Mouse (Mus musculus) forebrain, postnatal 0 days (tissue): ENCODE measurements around the gene Myh14. TPM values are rescaled to one million over a fixed set of nuclear protein-coding genes. Genes with fewer than 3 reads are reported as not detected.
A peak's percentile ranks its signal among the peaks of the same experiment; 100 is the strongest.

Experiments
- ATAC-seq: fragments of 200-750 bp; cut with Nextera tagmentation; 2 replicates; pipeline ENCODE4 v1.8.0; 2017; ENCODE audit warnings: mild to moderate bottlenecking, moderate library complexity
- DNase-seq: peaks from one replicate; pipeline ENCODE4 v3.0.0-alpha.2; 2015
- H3K27ac ChIP-seq: fragments of 300-500 bp; sonication (generic); 2 replicates; pipeline ENCODE4 v1.5.1; 2014; ENCODE audit warnings: low read depth, mild to moderate bottlenecking, antibody characterized with exemption, low read length, moderate library complexity, mixed read lengths
- H3K27me3 ChIP-seq: fragments of 300-500 bp; sonication (generic); 2 replicates; pipeline ENCODE4 v1.6.1; 2014; ENCODE audit warnings: mild to moderate bottlenecking, low read length, mixed read lengths; ENCODE audit not compliant: insufficient read depth
- H3K36me3 ChIP-seq: fragments of 300-500 bp; sonication (generic); 2 replicates; pipeline ENCODE4 v1.6.1; 2014; ENCODE audit warnings: mild to moderate bottlenecking, moderate library complexity; ENCODE audit not compliant: insufficient read depth
- H3K4me1 ChIP-seq: fragments of 300-500 bp; sonication (generic); 2 replicates; pipeline ENCODE4 v1.6.1; 2014; ENCODE audit warnings: antibody characterized with exemption; ENCODE audit not compliant: insufficient read depth
- H3K4me2 ChIP-seq: fragments of 300-500 bp; sonication (generic); 2 replicates; pipeline ENCODE4 v1.6.1; 2014; ENCODE audit warnings: low read depth, mild to moderate bottlenecking, moderate library complexity
- H3K4me3 ChIP-seq: fragments of 300-500 bp; sonication (generic); 2 replicates; pipeline ENCODE4 v1.5.1; 2014; ENCODE audit warnings: low read depth, low read length, mixed read lengths
- H3K9ac ChIP-seq: fragments of 300-500 bp; sonication (generic); 2 replicates; pipeline ENCODE4 v1.6.1; 2014; ENCODE audit warnings: mild to moderate bottlenecking
- H3K9me3 ChIP-seq: fragments of 300-500 bp; sonication (generic); 2 replicates; pipeline ENCODE4 v1.6.1; 2016; ENCODE audit warnings: low read length
- CTCF ChIP-seq: sonication (generic); IDR thresholded peaks from 2 replicates; pipeline ENCODE4 v1.5.1; 2016; ENCODE audit warnings: antibody characterized with exemption, control low read depth, low read depth
- WGBS: fragments of 180-500 bp; shearing (Covaris S2); extraction: QIAGEN DNeasy Blood & Tissue Kit; methylation state at CpG from one replicate; pipeline ENCODE4 v1.1.7; 2014; 5-methylcytosine and 5-hydroxymethylcytosine counted together
- polyA plus RNA-seq: library from polyadenylated mRNA; unstranded; fragments of >200 nt; fragmentation: Nextera tagmentation; extraction: Ambion mirVana; gene quantifications from 2 replicates; pipeline ENCODE4 v1.2.1, GENCODE M21; 2015
- total RNA-seq: library from RNA; depleted of rRNA; stranded (reverse); fragments of >200 nt; gene quantifications from 2 replicates; pipeline ENCODE4 v1.2.3, GENCODE M21; 2014

Gene Myh14
- total and polyA plus RNA-seq, 2 experiments from 2014 or later, result 4.2 to 11.9 TPM

DNA sequence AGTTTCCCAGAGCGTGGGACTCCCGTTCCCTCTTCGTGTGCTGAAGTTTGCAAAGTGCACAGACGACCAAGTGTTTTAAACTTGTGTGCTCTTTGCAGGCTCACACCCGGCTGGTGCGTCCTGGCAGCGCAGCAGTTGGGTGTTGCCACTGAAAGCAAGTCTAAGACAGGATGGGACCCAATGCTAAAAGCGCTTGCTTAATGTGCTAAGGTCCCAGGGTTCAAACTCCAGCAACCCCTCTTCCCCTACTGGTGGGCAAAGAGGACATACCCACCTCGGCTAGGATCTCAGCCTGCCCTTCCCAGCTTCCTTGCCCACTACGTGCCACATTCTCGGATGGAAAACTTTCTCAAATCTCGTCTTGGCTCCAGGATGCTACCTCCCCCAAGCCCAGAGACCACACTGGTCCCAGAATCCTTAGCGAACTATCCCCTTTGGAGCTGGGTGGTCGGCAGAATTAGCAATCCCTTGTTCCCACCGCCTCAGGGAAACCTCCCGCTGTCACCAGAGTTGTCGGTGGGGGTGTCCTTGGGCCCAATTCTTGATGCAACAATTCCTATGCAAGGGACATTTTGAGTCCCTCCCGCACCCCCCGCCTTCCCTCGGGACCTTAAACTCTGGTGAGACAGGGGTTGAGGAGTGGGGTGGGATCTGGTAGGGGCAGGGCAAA is 67.3 kb downstream of the Myh14 start:
- H3K4me1 ChIP-seq, result no peaks in the 10 kb centered on the region
- H3K9me3 ChIP-seq, result no peaks in the 10 kb centered on the region
- H3K4me3 ChIP-seq, result no peak overlapping the region
- no peaks in the 10 kb centered on the region for H3K36me3 ChIP-seq
- ATAC-seq (no peak), DNase-seq (peak; percentile 5)
- no peak overlapping the region for H3K27ac ChIP-seq
- 4% methylated on average over 20 of the region's 20 CpGs for WGBS
- 0 out of 2 replicates have a peak overlapping the region, but pooled peaks have one; percentile 41 for H3K4me2 ChIP-seq
- no peak overlapping the region for H3K9ac ChIP-seq
- no peak for TF ChIP-seq CTCF
- H3K27me3 ChIP-seq, result peaks cover 46% of the 10 kb centered on the region

DNA sequence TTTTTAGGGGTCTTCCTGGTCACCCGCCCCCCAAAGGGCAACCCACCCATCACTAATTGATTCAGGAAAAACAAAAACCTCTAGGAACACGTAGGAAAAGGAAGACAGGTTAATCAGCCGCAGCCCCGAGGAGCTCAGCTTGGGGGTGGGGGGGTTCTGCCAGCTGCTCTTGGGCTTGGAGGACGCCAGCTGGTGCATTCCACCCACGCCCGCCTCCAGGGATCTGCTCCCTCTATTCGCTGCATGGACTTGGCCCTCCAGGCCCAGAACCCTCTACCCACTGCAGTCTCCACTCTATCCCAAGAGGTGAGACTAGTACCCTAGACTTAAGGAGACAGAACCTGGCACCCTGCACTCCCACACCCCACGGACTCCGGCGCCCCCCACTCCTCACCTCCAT is 68.2 kb downstream of the Myh14 start:
- no peak for TF ChIP-seq CTCF
- DNase-seq (peak; percentile 46), ATAC-seq (0 out of 2 replicates have a peak, but pooled peaks have one; percentile 30)
- no peak overlapping the region for H3K4me3 ChIP-seq
- H3K9me3 ChIP-seq, result no peaks in the 10 kb centered on the region
- H3K4me2 ChIP-seq, result no peak overlapping the region
- H3K4me1 ChIP-seq, result no peaks in the 10 kb centered on the region
- no peaks in the 10 kb centered on the region for H3K36me3 ChIP-seq
- no peak overlapping the region for H3K27ac ChIP-seq
- WGBS, result 17% methylated on average over 11 of the region's 11 CpGs
- no peak overlapping the region for H3K9ac ChIP-seq
- peaks cover 46% of the 10 kb centered on the region for H3K27me3 ChIP-seq

DNA sequence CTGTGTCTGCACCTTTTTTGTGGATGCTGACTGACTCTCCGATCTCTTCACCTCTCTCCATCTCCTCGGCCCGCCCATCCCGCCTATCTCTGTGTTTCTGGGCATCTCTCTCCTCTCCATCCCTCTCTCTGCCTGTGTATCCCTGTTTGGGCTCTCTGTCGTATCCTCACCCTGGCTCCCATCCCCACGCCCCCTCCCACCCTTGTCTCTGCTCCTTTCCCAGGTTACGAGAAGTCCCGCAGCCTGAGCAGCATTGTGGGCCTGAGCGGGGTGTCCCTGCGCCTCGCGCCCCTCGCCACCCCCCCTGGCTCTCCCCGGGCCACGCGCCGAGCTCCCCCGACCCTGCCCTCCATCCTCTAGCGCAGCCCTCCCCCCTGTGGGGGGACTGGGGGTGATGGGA is 69.0 kb downstream of the Myh14 start:
- no peak for ATAC-seq
- no peak for TF ChIP-seq CTCF
- Histone ChIP-seq H3K27ac (no peak overlapping the region), H3K4me1 (no peaks in the 10 kb centered on the region), H3K9ac (no peak overlapping the region), H3K9me3 (no peaks in the 10 kb centered on the region), H3K36me3 (no peaks in the 10 kb centered on the region), H3K27me3 (peaks cover 43% of the 10 kb centered on the region), H3K4me3 (no peak overlapping the region), H3K4me2 (no peak overlapping the region)
- WGBS, result 21% methylated on average over 15 of the region's 19 CpGs
- DNase-seq, result no peak

DNA sequence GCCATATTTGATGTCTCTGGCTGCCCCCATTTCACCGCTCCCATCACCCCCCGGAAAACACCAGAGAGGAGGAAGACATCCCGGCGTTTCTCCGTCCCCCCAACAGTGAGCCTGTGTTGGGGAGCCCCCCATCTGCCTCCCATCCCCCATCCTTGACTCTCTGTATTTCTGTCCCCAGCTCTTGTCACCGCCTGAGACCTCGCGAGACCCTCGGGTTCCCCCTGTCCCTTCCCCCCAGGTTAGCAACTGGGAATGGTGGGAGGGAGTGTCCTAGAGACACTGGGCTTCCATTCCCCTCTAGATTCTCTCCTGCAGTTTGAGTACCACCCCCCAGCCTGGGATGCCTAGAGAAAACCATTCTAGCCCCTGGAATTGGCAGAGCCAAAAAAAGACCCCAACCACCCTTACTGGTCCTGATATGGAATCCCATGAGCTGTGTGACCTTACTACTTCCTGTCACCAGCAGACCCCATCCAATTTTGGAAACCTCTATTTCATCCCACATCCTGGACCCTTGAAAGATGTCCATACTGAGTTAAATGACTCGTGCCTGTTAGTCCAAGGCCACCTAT is 69.9 kb downstream of the Myh14 start:
- DNase-seq (no peak), ATAC-seq (no peak)
- Histone ChIP-seq H3K27me3 (peaks cover 37% of the 10 kb centered on the region), H3K9me3 (no peaks in the 10 kb centered on the region), H3K27ac (no peak overlapping the region), H3K36me3 (no peaks in the 10 kb centered on the region), H3K4me3 (no peak overlapping the region), H3K9ac (no peak overlapping the region), H3K4me2 (no peak overlapping the region), H3K4me1 (no peaks in the 10 kb centered on the region)
- no peak for TF ChIP-seq CTCF
- 86% methylated on average over 10 of the region's 10 CpGs for WGBS

DNA sequence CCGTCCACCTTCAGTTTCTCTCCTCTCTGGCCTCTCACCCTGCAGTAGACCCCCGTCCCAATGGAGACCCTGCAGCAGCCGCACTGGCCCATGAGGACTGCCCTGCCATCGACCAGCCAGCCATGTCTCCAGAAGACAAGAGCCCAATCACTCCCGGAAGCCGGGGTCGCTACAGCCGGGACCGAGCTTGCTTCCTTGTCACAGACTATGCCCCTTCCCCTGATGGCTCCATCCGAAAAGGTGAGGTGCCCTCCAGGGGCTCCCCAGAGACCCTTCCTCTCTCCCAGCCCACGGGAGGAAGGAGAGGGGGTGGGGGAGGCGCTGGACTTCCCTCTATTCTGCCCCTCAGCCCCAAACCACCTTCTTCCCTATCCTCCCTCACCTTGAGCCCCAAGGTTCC is 72.3 kb downstream of the Myh14 start:
- H3K4me2 ChIP-seq, result no peak overlapping the region
- no peak overlapping the region for H3K4me3 ChIP-seq
- peaks cover 25% of the 10 kb centered on the region for H3K27me3 ChIP-seq
- H3K27ac ChIP-seq, result no peak overlapping the region
- no peak overlapping the region for H3K9ac ChIP-seq
- DNase-seq (no peak), ATAC-seq (no peak)
- 0 out of 2 replicates have a peak, but pooled peaks cover 12% of the 10 kb centered on the region for H3K4me1 ChIP-seq
- 86% methylated on average over 11 of the region's 12 CpGs for WGBS
- 0 out of 2 replicates have a peak, but pooled peaks cover 3% of the 10 kb centered on the region for H3K36me3 ChIP-seq
- TF ChIP-seq CTCF, result no peak
- no peaks in the 10 kb centered on the region for H3K9me3 ChIP-seq

DNA sequence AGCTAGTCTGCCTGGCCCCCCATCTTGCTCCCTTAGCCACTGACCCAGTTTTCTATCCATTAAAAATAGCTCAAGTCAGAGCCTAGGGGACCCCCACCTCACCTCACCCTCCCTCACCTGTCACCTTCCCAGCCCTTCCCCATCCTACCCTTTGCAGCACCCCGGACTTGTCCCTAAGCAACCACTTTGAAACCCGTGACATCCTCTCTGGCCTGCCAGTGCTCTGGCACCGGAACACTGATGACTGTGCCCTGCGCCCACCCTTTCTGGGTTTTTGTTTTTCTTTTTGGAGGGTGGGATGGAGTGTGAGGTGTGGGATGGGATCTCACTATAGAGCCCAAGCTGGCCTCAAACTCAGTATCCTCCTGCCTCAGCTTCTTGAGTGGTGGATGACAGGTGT is 73.0 kb downstream of the Myh14 start:
- ATAC-seq (no peak), DNase-seq (no peak)
- H3K4me1 ChIP-seq, result 0 out of 2 replicates have a peak, but pooled peaks cover 19% of the 10 kb centered on the region
- no peak overlapping the region for H3K4me2 ChIP-seq
- no peak overlapping the region for H3K27ac ChIP-seq
- no peak overlapping the region for H3K9ac ChIP-seq
- H3K4me3 ChIP-seq, result no peak overlapping the region
- peaks cover 25% of the 10 kb centered on the region for H3K27me3 ChIP-seq
- 91% methylated on average over 4 of the region's 4 CpGs for WGBS
- H3K36me3 ChIP-seq, result 0 out of 2 replicates have a peak, but pooled peaks cover 3% of the 10 kb centered on the region
- TF ChIP-seq CTCF, result no peak
- no peaks in the 10 kb centered on the region for H3K9me3 ChIP-seq

DNA sequence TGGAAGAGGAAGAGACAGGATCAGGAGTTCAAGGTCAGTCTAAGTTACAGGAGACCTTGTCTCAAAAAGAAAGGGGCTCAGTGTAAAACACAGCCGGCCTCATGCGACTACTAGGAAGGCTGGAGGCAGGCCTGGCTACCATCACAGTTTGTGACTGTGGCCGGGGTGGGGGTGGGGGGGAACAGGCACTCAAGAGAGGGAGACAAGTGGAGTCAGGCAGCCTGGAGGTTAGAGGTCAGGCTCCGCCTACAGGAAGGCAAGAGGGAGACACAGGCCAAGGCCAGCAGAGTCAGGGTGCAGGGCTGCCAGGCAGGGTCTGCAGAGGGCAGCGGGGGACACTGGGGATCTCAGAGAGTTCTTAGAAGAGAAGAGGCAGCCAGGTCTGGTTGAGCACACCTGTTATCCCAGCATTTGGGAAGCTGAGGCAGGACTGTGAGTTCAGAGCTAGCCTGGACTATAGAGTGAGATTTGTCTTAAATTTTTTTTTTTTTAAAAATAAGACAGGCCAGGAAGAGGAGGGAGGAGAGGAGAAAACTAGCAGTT is 73.6 kb downstream of the Myh14 start:
- Histone ChIP-seq H3K36me3 (0 out of 2 replicates have a peak, but pooled peaks cover 3% of the 10 kb centered on the region), H3K27me3 (peaks cover 26% of the 10 kb centered on the region), H3K9ac (no peak overlapping the region), H3K27ac (no peak overlapping the region), H3K4me3 (no peak overlapping the region), H3K4me1 (0 out of 2 replicates have a peak, but pooled peaks cover 21% of the 10 kb centered on the region), H3K9me3 (no peaks in the 10 kb centered on the region), H3K4me2 (no peak overlapping the region)
- TF ChIP-seq CTCF, result no peak
- WGBS, result 77% methylated on average over 5 of the region's 5 CpGs
- no peak for ATAC-seq
- no peak for DNase-seq
